Mouse (Mus musculus) forebrain, embryonic 14.5 days (tissue): ENCODE measurements around the gene Prss57. TPM values are rescaled to one million over a fixed set of nuclear protein-coding genes. Genes with fewer than 3 reads are reported as not detected.

Experiments
- ATAC-seq: fragments of 200-750 bp; cut with Nextera tagmentation; 2 replicates; pipeline ENCODE4 v1.8.0; 2017; ENCODE audit warnings: mild to moderate bottlenecking, moderate library complexity
- DNase-seq: peaks from one replicate; pipeline ENCODE4 v3.0.0-alpha.2; 2015; ENCODE audit warnings: low spot score
- H3K27ac ChIP-seq: fragments of 300-500 bp; sonication (generic); 2 replicates; pipeline ENCODE4 v1.5.1; 2014; ENCODE audit warnings: low read depth, mild to moderate bottlenecking, control low read depth, low read length, moderate library complexity
- H3K27me3 ChIP-seq: fragments of 300-500 bp; sonication (generic); replicated peaks from 2 replicates; pipeline ENCODE4 v1.6.1; 2014; ENCODE audit warnings: low read length, control low read depth, mixed read lengths; ENCODE audit not compliant: control insufficient read depth, insufficient read depth
- H3K36me3 ChIP-seq: fragments of 300-500 bp; sonication (generic); 2 replicates; pipeline ENCODE4 v1.6.1; 2014; ENCODE audit warnings: low read length, control low read depth; ENCODE audit not compliant: control insufficient read depth, insufficient read depth
- H3K4me1 ChIP-seq: fragments of 300-500 bp; sonication (generic); 2 replicates; pipeline ENCODE4 v1.6.1; 2014; ENCODE audit warnings: antibody characterized with exemption, low read length, control low read depth; ENCODE audit not compliant: control insufficient read depth, insufficient read depth
- H3K4me2 ChIP-seq: fragments of 300-500 bp; sonication (generic); 2 replicates; pipeline ENCODE4 v1.6.1; 2014; ENCODE audit warnings: mild to moderate bottlenecking, control low read depth, low read length
- H3K4me3 ChIP-seq: fragments of 300-500 bp; sonication (generic); 2 replicates; pipeline ENCODE4 v1.5.1; 2014; ENCODE audit warnings: low read depth, low read length, control low read depth
- H3K9ac ChIP-seq: fragments of 300-500 bp; sonication (generic); 2 replicates; pipeline ENCODE4 v1.6.1; 2014; ENCODE audit warnings: mild to moderate bottlenecking, low read length, control low read depth, moderate library complexity
- H3K9me3 ChIP-seq: fragments of 300-500 bp; sonication (generic); replicated peaks from 2 replicates; pipeline ENCODE4 v1.6.1; 2016; ENCODE audit warnings: low read length, control low read depth, mixed read lengths; ENCODE audit not compliant: control insufficient read depth
- whole genome bisulfite sequencing: fragments of 180-500 bp; shearing (Covaris S2); extraction: QIAGEN DNeasy Blood & Tissue Kit; methylation state at CpG from one replicate; pipeline ENCODE4 v1.1.7; 2014; 5-methylcytosine and 5-hydroxymethylcytosine counted together
- polyA plus RNA-seq: library from polyadenylated mRNA; unstranded; fragments of >200 nt; fragmentation: Nextera tagmentation; extraction: Ambion mirVana; gene quantifications from 2 replicates; pipeline ENCODE4 v1.2.1, GENCODE M21; 2014

The Prss57 gene
- polyA plus RNA-seq, 1 experiment from 2014 or later, result 0.37 TPM

GRCm38 (mm10) chr10:79823011-79823410, 32.2 kb upstream of the Prss57 start:
- Histone ChIP-seq H3K27me3 (no peaks in the 10 kb centered on the region), H3K4me3 (no peak overlapping the region), H3K27ac (no peak overlapping the region), H3K4me1 (no peaks in the 10 kb centered on the region), H3K36me3 (peaks cover 32% of the 10 kb centered on the region), H3K9me3 (no peaks in the 10 kb centered on the region), H3K9ac (no peak overlapping the region), H3K4me2 (no peak overlapping the region)
- 77% methylated on average over 6 of the region's 6 CpGs for WGBS
- no peak for DNase-seq
- no peak for ATAC-seq

GRCm38 (mm10) chr10:79822372-79822771, 31.6 kb upstream of the Prss57 start:
- Histone ChIP-seq H3K36me3 (peaks cover 38% of the 10 kb centered on the region), H3K9me3 (no peaks in the 10 kb centered on the region), H3K4me3 (no peak overlapping the region), H3K4me1 (no peaks in the 10 kb centered on the region), H3K27ac (no peak overlapping the region), H3K4me2 (no peak overlapping the region), H3K27me3 (no peaks in the 10 kb centered on the region), H3K9ac (0 out of 2 replicates have a peak overlapping the region, but pooled peaks have one; percentile 13)
- no peak for DNase-seq
- 25% methylated on average over 17 of the region's 17 CpGs for WGBS
- ATAC-seq, result no peak

- DNase-seq, result no peak
- H3K9me3 ChIP-seq, result no peaks in the 10 kb centered on the region
- no peak overlapping the region for H3K4me2 ChIP-seq
- no peaks in the 10 kb centered on the region for H3K4me1 ChIP-seq
- no peak overlapping the region for H3K4me3 ChIP-seq
- no peaks in the 10 kb centered on the region for H3K27me3 ChIP-seq
- no peak for ATAC-seq
- 88% methylated on average over 12 of the region's 12 CpGs for WGBS
- H3K9ac ChIP-seq, result no peak overlapping the region
- peaks cover 44% of the 10 kb centered on the region for H3K36me3 ChIP-seq
- no peak overlapping the region for H3K27ac ChIP-seq
These were observed 31.0 kb upstream of the Prss57 start for GRCm38 (mm10) chr10:79821731-79822130.

- H3K36me3 ChIP-seq, result peaks cover 53% of the 10 kb centered on the region
- ATAC-seq, result no peak
- WGBS, result 73% methylated on average over 11 of the region's 11 CpGs
These were observed 30.0 kb upstream of the Prss57 start, which contains the start of gene Misp for GRCm38 (mm10) chr10:79820782-79821181. Gene Misp, plus strand, starts transcription at chr10:79820989.

GRCm38 (mm10) chr10:79820277-79820676, 29.5 kb upstream of the Prss57 start:
- Histone ChIP-seq H3K4me2 (no peak overlapping the region), H3K4me3 (no peak overlapping the region), H3K4me1 (no peaks in the 10 kb centered on the region), H3K27ac (no peak overlapping the region), H3K9ac (no peak overlapping the region), H3K9me3 (no peaks in the 10 kb centered on the region), H3K36me3 (peaks cover 58% of the 10 kb centered on the region), H3K27me3 (no peaks in the 10 kb centered on the region)
- DNase-seq (no peak), ATAC-seq (no peak)
- WGBS, result 88% methylated on average over 8 of the region's 8 CpGs

More at GRCm38 (mm10) chr10:79820782-79821181, 30.0 kb upstream of the Prss57 start, which contains the start of gene Misp:
- Histone ChIP-seq H3K9ac (no peak within 1 kb of the TSS), H3K9me3 (no peaks in the 10 kb centered on the region), H3K4me1 (no peaks in the 10 kb centered on the region), H3K4me3 (no peak within 1 kb of the TSS), H3K4me2 (no peak within 1 kb of the TSS), H3K27ac (no peak within 1 kb of the TSS), H3K27me3 (no peaks in the 10 kb centered on the region)
- no peak for DNase-seq

GRCm38 (mm10) chr10:79819606-79820005, 28.8 kb upstream of the Prss57 start:
- no peak overlapping the region for H3K4me3 ChIP-seq
- no peaks in the 10 kb centered on the region for H3K4me1 ChIP-seq
- H3K4me2 ChIP-seq, result no peak overlapping the region
- ATAC-seq (no peak), DNase-seq (no peak)
- no peak overlapping the region for H3K9ac ChIP-seq
- no peak overlapping the region for H3K27ac ChIP-seq
- peaks cover 64% of the 10 kb centered on the region for H3K36me3 ChIP-seq
- no peaks in the 10 kb centered on the region for H3K27me3 ChIP-seq
- no peaks in the 10 kb centered on the region for H3K9me3 ChIP-seq
- 89% methylated on average over 17 of the region's 17 CpGs for WGBS

GRCm38 (mm10) chr10:79818225-79818624, 27.5 kb upstream of the Prss57 start:
- Histone ChIP-seq H3K4me1 (no peaks in the 10 kb centered on the region), H3K4me2 (no peak overlapping the region), H3K27me3 (no peaks in the 10 kb centered on the region), H3K9me3 (no peaks in the 10 kb centered on the region), H3K27ac (no peak overlapping the region), H3K4me3 (no peak overlapping the region), H3K9ac (no peak overlapping the region), H3K36me3 (peaks cover 75% of the 10 kb centered on the region)
- 88% methylated on average over 4 of the region's 4 CpGs for WGBS
- ATAC-seq (no peak), DNase-seq (no peak)

- H3K36me3 ChIP-seq, result peaks cover 83% of the 10 kb centered on the region
- no peaks in the 10 kb centered on the region for H3K9me3 ChIP-seq
- 86% methylated on average over 2 of the region's 2 CpGs for WGBS
- H3K4me3 ChIP-seq, result no peak overlapping the region
- no peaks in the 10 kb centered on the region for H3K27me3 ChIP-seq
- H3K4me1 ChIP-seq, result no peaks in the 10 kb centered on the region
- no peak overlapping the region for H3K9ac ChIP-seq
- no peak overlapping the region for H3K27ac ChIP-seq
- H3K4me2 ChIP-seq, result no peak overlapping the region
- ATAC-seq, result no peak
- DNase-seq, result peak; percentile 8
These were observed 26.4 kb upstream of the Prss57 start for GRCm38 (mm10) chr10:79817111-79817510.

GRCm38 (mm10) chr10:79815671-79816494, 25.1 kb upstream of the Prss57 start:
- peaks cover 90% of the 10 kb centered on the region for H3K36me3 ChIP-seq
- ATAC-seq (no peak), DNase-seq (no peak)
- H3K4me3 ChIP-seq, result no peak overlapping the region
- no peak overlapping the region for H3K9ac ChIP-seq
- no peaks in the 10 kb centered on the region for H3K9me3 ChIP-seq
- H3K4me1 ChIP-seq, result no peaks in the 10 kb centered on the region
- no peak overlapping the region for H3K27ac ChIP-seq
- no peak overlapping the region for H3K4me2 ChIP-seq
- WGBS, result 87% methylated on average over 12 of the region's 12 CpGs
- H3K27me3 ChIP-seq, result no peaks in the 10 kb centered on the region
